Mouse (Mus musculus) layer of hippocampus, postnatal 14 days (tissue): ENCODE results near the gene Celsr2. TPM values are rescaled to one million over a fixed set of nuclear protein-coding genes. Genes with fewer than 3 reads are reported as not detected.

Source experiments
- total RNA-seq, 2 experiments: library from RNA; stranded (reverse); gene quantifications; 2 replicates each; pipeline ENCODE4 v1.2.3; 2021

Gene Celsr2
- total RNA-seq, 2 experiments from 2014 or later: 184 to 194 TPM

Other genes with a start within 250 kb of the Celsr2 start
- 10 to 100 TPM; 47.2 to 49.0 TPM for gene Amigo1, start 229.2 kb downstream of the Celsr2 start, total RNA-seq
- gene Cyb561d1, start 214.3 kb downstream of the Celsr2 start, total RNA-seq: 10 to 100 TPM; 11.5 to 12.4 TPM
- 10 to 100 TPM; 20.9 to 24.4 TPM for gene Atxn7l2, start 204.6 kb downstream of the Celsr2 start, total RNA-seq
- gene Sypl2, start 188.9 kb downstream of the Celsr2 start, total RNA-seq: 1 to 10 TPM; 1.8 to 2.6 TPM
- 10 to 100 TPM; 77.2 to 80.1 TPM for gene Psma5, start 158.6 kb downstream of the Celsr2 start, total RNA-seq
- 100 to 1,000 TPM; 255 to 268 TPM for gene Sort1, start 131.5 kb downstream of the Celsr2 start, total RNA-seq
- under 1 TPM in 1 of 2 experiments, not detected in 1; 0.94 TPM for gene Mybphl, start 50.6 kb downstream of the Celsr2 start, total RNA-seq
- gene Psrc1, start 31.7 kb downstream of the Celsr2 start, total RNA-seq: 10 to 100 TPM; 12.6 to 12.9 TPM
- gene Sars, start 29.7 kb upstream of the Celsr2 start, total RNA-seq: 100 to 1,000 TPM; 199 to 200 TPM
- gene 1700013F07Rik, start 118.6 kb upstream of the Celsr2 start, total RNA-seq: 1 to 10 TPM; 2.0 to 2.9 TPM
- 10 to 100 TPM; 17.1 to 19.7 TPM for gene 5330417C22Rik, start 121.0 kb upstream of the Celsr2 start, total RNA-seq
- 10 to 100 TPM; 44.4 to 45.3 TPM for gene Tmem167b, start 146.9 kb upstream of the Celsr2 start, total RNA-seq
- gene Taf13, start 156.1 kb upstream of the Celsr2 start, total RNA-seq: 10 to 100 TPM; 37.0 to 43.6 TPM
- gene Wdr47, start 175.7 kb upstream of the Celsr2 start, total RNA-seq: 100 to 1,000 TPM; 125 to 127 TPM
- gene Clcc1, start 238.4 kb upstream of the Celsr2 start, total RNA-seq: 10 to 100 TPM; 24.3 to 25.2 TPM